Mouse (Mus musculus) liver, adult 2 months (tissue): ENCODE data around the gene Zbtb18.

Source experiments
- CTCF ChIP-seq: fragments of 200-500 bp; IDR thresholded peaks from 2 replicates; pipeline ENCODE4 v1.5.1; 2011; ENCODE audit warnings: low read depth, low read length, control low read depth
- POLR2A ChIP-seq: fragments of 200-500 bp; IDR thresholded peaks from 2 replicates; pipeline ENCODE4 v1.6.1; 2011; ENCODE audit warnings: low read length, control low read depth; ENCODE audit not compliant: insufficient read depth; ENCODE audit errors: extremely low read depth

DNA sequence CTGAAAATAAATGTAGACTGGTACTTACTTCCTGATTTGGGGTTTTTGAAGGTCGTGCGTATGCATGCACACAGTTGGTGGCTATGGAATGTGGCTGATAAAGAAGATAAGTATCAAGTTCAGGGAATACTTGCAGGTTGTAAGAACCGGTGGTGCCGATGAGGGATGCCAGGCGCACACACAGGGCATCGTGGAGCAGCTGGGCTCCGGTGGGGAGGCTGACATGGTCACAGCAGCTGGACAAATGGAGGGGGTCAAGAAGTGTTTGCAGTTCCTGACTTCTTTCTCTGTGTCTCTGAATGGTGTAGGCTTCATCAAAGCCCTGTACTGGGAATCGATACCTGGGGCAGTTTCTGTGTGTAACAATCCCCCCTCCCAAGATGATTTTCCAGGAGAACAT lies 49.1 kb downstream of the Zbtb18 start:
- no peak for TF ChIP-seq POLR2A
- no peak for TF ChIP-seq CTCF
